Mouse (Mus musculus) C2C12 (cell line): ENCODE data around the gene Cct8. TPM values are rescaled to one million over a fixed set of nuclear protein-coding genes. Genes with fewer than 3 reads are reported as not detected.
A peak's percentile ranks its signal among the peaks of the same experiment; 100 is the strongest.

ENCODE experiments used
- H3K27me3 ChIP-seq: one replicate; pipeline ENCODE4 v1.6.1; 2011; ENCODE audit not compliant: control insufficient read depth, insufficient read depth, insufficient read length
- H3K36me3 ChIP-seq: one replicate; pipeline ENCODE4 v1.6.1; 2011; ENCODE audit not compliant: control insufficient read depth, insufficient read depth
- H3K4me3 ChIP-seq: one replicate; pipeline ENCODE4 v1.5.1; 2011; ENCODE audit warnings: mild to moderate bottlenecking, control low read depth; ENCODE audit not compliant: poor library complexity, insufficient read depth, severe bottlenecking
- H3K79me2 ChIP-seq: one replicate; pipeline ENCODE4 v1.6.1; 2011; ENCODE audit not compliant: control insufficient read depth, insufficient read depth
- H3K79me3 ChIP-seq: one replicate; pipeline ENCODE4 v1.6.1; 2011; ENCODE audit warnings: low read depth, control low read depth
- H3ac ChIP-seq: one replicate; pipeline ENCODE3; 2011; ENCODE audit warnings: low read depth; ENCODE audit not compliant: control insufficient read depth, insufficient read length
- CEBPB ChIP-seq: IDR thresholded peaks from one replicate; pipeline ENCODE4 v1.6.1; 2011; ENCODE audit warnings: low read depth, mild to moderate bottlenecking, control low read depth, moderate library complexity
- CTCF ChIP-seq: IDR thresholded peaks from one replicate; pipeline ENCODE4 v1.5.1; 2011; ENCODE audit not compliant: control insufficient read depth, insufficient read depth, insufficient read length
- FOSL1 ChIP-seq: IDR thresholded peaks from one replicate; pipeline ENCODE4 v1.8.0; 2011; ENCODE audit warnings: mild to moderate bottlenecking, low read length; ENCODE audit not compliant: poor library complexity, insufficient read depth, severe bottlenecking
- MAX ChIP-seq: IDR thresholded peaks from one replicate; pipeline ENCODE4 v1.6.1; 2011; ENCODE audit warnings: mild to moderate bottlenecking, control low read depth
- MYOD1 ChIP-seq: IDR thresholded peaks from one replicate; pipeline ENCODE4 v1.6.1; 2011; ENCODE audit warnings: low read depth; ENCODE audit not compliant: control insufficient read depth, insufficient read length
- MYOG ChIP-seq: IDR thresholded peaks from one replicate; pipeline ENCODE4 v1.6.1; 2011; ENCODE audit not compliant: control insufficient read depth, insufficient read length; ENCODE audit errors: extremely low read depth
- USF1 ChIP-seq: IDR thresholded peaks from one replicate; pipeline ENCODE4 v1.6.1; 2011; ENCODE audit warnings: low read depth, mild to moderate bottlenecking, control low read depth, moderate library complexity
- polyA plus RNA-seq: library from polyadenylated mRNA; unstranded; fragments of >200 nt; fragmentation: generic; extraction: Trizol; gene quantifications from one replicate; pipeline ENCODE4 v1.2.1, GENCODE M21; 2012; ENCODE audit warnings: missing spikeins

Cct8 gene
- polyA plus RNA-seq, 1 experiment, result 162 TPM

DNA sequence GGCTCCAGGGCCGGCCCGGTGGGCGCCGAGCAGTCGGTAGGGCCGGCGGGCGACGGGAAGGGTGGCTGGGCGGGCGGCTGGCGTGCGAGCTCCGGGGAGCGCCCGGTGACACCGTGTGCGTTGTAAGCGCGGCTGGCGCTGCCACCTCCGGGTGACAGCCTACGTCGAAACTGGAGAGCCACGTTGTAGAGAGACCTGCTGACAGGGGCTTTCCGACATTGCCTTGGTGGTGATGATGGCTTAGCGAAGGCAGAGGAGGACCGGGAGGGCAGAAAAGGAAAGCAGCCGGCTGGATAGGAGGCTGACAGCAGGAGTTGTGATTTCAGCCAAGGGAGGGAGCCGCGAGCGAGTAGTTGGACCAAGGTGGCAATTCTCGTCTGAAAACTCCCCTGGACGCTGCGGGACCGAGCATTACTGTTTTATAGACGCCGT lies 40.5 kb downstream of the Cct8 start:
- TF ChIP-seq MYOG, result no peak
- TF ChIP-seq CEBPB, result no peak
- TF ChIP-seq FOSL1, result no peak
- peak overlapping the region; percentile 83 for H3K4me3 ChIP-seq
- H3ac ChIP-seq, result peak overlapping the region; percentile 97
- peaks cover 43% of the 10 kb centered on the region for H3K79me3 ChIP-seq
- peaks cover 12% of the 10 kb centered on the region for H3K36me3 ChIP-seq
- H3K79me2 ChIP-seq, result peaks cover 52% of the 10 kb centered on the region
- H3K27me3 ChIP-seq, result no peaks in the 10 kb centered on the region

DNA sequence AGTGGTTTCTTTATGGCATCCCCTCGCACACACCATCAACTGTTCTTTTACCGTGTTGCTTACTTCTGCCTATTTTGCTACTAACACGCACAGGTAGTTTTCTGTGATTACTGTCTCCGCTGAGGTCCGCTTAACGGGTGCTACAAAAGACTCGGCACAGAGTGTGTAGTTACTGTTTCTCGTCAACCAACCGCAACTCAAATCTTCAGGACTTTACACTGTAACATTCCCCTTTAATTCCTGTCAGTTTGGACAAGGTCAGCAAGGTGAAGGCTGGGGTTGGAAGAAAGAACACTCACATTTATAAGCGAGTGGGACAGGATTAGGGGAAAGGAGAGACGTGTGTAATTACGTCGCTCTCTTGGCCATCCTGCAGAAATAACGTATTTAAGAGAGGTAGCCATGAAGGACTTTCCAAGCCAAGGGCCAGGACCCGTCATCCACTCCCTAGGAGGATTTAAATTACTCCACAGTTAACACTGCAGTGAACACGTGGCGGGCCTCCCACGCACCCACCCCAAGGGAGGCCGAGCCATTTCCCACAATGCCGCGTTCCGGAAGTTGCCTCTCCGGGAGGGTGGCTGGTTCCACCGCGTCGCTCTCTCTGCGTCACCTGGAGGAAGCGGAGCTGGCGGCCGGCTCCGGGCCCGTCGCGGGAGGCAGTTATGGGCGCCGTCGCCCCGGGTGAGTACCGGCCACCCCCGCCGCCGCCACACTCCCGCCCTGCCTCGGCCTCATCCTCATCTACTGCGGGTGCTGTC lies 41.1 kb downstream of the Cct8 start, which contains the start of gene Usp16:
Gene Usp16 (plus strand): TSS at position 285 of the 761 bp plus-strand sequence.
- H3K4me3 ChIP-seq, result peak within 1 kb of the TSS; percentile 83
- peak; percentile 99 for TF ChIP-seq MAX
- peak; percentile 77 for TF ChIP-seq USF1
- TF ChIP-seq FOSL1, result no peak

DNA sequence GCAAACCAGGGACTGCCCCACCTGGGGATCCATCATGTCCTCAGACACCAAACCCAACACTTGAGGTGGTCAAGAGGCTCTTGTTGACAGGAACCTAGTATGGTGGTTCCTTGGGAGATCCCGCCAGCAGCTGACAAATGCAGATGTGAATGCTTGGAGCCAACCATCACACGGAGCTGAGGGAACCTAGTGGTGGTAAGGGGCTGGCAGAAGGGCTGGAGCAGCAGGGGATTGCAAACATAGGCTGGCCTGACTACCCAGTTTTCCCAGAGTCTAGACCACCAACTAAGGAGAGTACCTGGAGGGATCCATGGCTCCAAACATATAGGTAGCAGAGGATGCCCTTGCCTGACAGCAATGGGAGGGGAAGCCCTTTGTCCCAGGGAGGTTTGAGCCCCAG lies 42.4 kb downstream of the Cct8 start:
- TF ChIP-seq CEBPB (no peak), MAX (no peak), CTCF (no peak), USF1 (no peak), MYOD1 (no peak), FOSL1 (no peak), MYOG (no peak)
- H3K27me3 ChIP-seq, result no peaks in the 10 kb centered on the region

More for the DNA sequence above, 41.1 kb downstream of the Cct8 start, which contains the start of gene Usp16:
- peaks cover 39% of the 10 kb centered on the region for H3K79me3 ChIP-seq
- H3K79me2 ChIP-seq, result peaks cover 47% of the 10 kb centered on the region
- peak within 1 kb of the TSS; percentile 97 for H3ac ChIP-seq
- peaks cover 11% of the 10 kb centered on the region for H3K36me3 ChIP-seq
- H3K27me3 ChIP-seq, result no peaks in the 10 kb centered on the region

DNA sequence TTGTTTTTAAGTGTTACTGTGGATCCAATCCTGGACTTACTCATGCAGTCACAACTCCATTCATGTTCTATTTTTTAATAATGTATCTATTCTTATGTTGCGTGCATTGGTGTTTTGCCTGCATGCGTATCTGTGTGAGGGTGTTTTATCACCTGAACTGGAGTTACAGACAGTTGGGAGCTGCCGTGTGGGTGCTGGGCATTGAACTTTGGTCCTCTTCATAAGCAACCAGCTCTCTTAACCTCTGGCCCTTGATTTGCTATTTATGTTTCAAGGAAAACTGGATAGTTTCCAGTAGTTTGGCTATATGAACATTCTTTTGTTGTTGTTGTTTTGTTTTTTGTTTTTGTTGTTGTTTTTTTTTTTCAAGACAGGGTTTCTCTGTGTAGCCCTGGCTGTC lies 50.1 kb downstream of the Cct8 start:
- Histone ChIP-seq H3K36me3 (no peaks in the 10 kb centered on the region), H3ac (no peak overlapping the region), H3K79me2 (no peaks in the 10 kb centered on the region), H3K79me3 (no peaks in the 10 kb centered on the region), H3K27me3 (peaks cover 11% of the 10 kb centered on the region), H3K4me3 (no peak overlapping the region)
- no peak for TF ChIP-seq CEBPB
- no peak for TF ChIP-seq MAX
- TF ChIP-seq FOSL1, result no peak
- TF ChIP-seq MYOG, result no peak
- TF ChIP-seq MYOD1, result no peak
- no peak for TF ChIP-seq CTCF
- no peak for TF ChIP-seq USF1

More for the DNA sequence above, 42.4 kb downstream of the Cct8 start:
- H3ac ChIP-seq, result no peak overlapping the region
- H3K4me3 ChIP-seq, result no peak overlapping the region
- H3K36me3 ChIP-seq, result peaks cover under 1% of the 10 kb centered on the region
- peaks cover 30% of the 10 kb centered on the region for H3K79me3 ChIP-seq
- H3K79me2 ChIP-seq, result peaks cover 34% of the 10 kb centered on the region

DNA sequence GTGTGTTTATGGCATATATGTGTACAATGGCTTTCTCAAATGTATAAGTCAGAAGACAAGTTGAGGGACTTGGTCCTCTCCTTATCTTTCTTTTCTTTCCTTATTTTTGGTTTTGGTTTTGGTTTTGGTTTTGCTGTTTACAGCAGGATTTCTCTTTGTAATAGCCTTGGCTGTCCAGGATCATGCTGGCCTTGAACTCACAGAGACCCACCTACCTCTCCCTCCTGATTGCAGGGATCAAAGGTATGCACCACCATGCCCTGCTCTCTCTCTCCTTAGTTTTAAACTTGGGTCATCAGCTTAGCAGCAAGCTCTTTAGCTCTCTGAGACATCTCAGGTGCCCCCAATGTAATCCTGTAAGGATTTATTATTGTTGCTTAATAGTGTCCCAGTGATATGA lies 50.6 kb downstream of the Cct8 start:
- Histone ChIP-seq H3ac (no peak overlapping the region), H3K36me3 (no peaks in the 10 kb centered on the region), H3K79me3 (no peaks in the 10 kb centered on the region), H3K27me3 (peaks cover 11% of the 10 kb centered on the region), H3K4me3 (no peak overlapping the region), H3K79me2 (no peaks in the 10 kb centered on the region)
- no peak for TF ChIP-seq MYOD1
- TF ChIP-seq CTCF, result no peak
- no peak for TF ChIP-seq FOSL1
- TF ChIP-seq CEBPB, result no peak
- TF ChIP-seq MAX, result no peak

DNA sequence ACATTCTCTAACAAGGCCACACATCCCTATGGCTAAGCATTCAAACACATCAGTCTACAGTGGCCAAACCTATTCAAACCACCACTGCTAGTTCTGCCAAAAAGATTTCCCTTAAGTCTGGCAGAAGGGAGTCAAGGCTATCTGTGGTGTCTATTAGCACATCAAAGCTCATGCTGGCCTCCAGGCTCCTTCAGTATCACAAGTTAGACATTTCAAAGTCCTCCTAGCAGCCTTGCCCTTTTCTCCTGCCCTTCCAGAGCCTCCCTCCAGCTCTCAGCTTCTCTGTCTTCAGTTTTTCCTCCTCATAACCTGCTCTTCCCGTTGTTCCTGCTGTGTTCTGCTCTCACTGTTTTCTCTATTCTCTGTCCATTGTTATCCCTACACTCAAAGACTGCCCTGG lies 51.6 kb downstream of the Cct8 start:
- TF ChIP-seq FOSL1 (no peak), CTCF (no peak), MAX (no peak), MYOG (no peak), USF1 (no peak), MYOD1 (no peak), CEBPB (no peak)
- Histone ChIP-seq H3K36me3 (no peaks in the 10 kb centered on the region), H3K27me3 (peaks cover 11% of the 10 kb centered on the region), H3K4me3 (no peak overlapping the region), H3K79me3 (no peaks in the 10 kb centered on the region), H3K79me2 (no peaks in the 10 kb centered on the region), H3ac (no peak overlapping the region)
